Mouse (Mus musculus): ENCODE measurements around the gene Ccdc6.

DNA sequence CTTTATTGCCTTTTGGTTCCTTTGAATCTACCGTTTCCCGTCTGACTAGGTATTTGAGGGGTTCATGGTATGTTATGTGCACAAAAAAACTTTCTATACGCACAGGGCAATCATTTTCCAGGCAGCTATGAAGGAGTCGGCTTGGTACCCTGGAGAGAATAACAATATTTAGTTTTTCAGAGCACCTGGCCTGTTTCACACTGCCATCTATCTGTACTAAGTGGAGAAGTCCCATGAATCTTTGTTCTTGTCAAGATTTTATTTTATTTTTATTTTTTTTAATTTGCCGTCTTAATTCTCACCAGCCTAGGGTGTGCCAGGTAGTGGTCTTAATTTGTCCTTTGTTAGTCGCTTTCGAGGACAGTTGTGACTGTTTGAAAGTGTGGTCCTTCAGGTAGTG is 40.7 kb downstream of the Ccdc6 start:
- TF ChIP-seq POLR2A (IDR thresholded peaks at IDR 0.05; ENCODE audit: insufficient read length, low read depth) (no peak), MYOD1 (IDR thresholded peaks at IDR 0.05; ENCODE audit: control insufficient read depth in 1 of 3, insufficient read length in 2 of 3, low read depth in 2 of 3) (no peak), CEBPB (IDR thresholded peaks at IDR 0.05; ENCODE audit: insufficient read depth, poor library complexity, severe bottlenecking) (no peak)
